Mouse (Mus musculus): ENCODE data around the gene Ribc2. TPM values are rescaled to one million over a fixed set of nuclear protein-coding genes. Genes with fewer than 3 reads are reported as not detected.

The Ribc2 gene
- polyA plus RNA-seq, 1 experiment from 2014 or later: 1.0 TPM

- H3K27me3 ChIP-seq (replicated peaks): no peaks in the 10 kb centered on the region
- no peak overlapping the region for H3K4me3 ChIP-seq
- H3K4me2 ChIP-seq: no peak overlapping the region
- H3K4me1 ChIP-seq: 0 out of 2 replicates have a peak, but pooled peaks cover 4% of the 10 kb centered on the region
- no peak for ATAC-seq (replicated peaks)
- WGBS: 64% methylated on average over 4 of the region's 4 CpGs
- H3K9ac ChIP-seq: no peak overlapping the region
- no peaks in the 10 kb centered on the region for H3K36me3 ChIP-seq (replicated peaks)
- no peaks in the 10 kb centered on the region for H3K9me3 ChIP-seq
- no peak overlapping the region for H3K27ac ChIP-seq
Observed at GRCm38 (mm10) chr15:85156198-85156597, 24.3 kb downstream of the Ribc2 start.

DNA sequence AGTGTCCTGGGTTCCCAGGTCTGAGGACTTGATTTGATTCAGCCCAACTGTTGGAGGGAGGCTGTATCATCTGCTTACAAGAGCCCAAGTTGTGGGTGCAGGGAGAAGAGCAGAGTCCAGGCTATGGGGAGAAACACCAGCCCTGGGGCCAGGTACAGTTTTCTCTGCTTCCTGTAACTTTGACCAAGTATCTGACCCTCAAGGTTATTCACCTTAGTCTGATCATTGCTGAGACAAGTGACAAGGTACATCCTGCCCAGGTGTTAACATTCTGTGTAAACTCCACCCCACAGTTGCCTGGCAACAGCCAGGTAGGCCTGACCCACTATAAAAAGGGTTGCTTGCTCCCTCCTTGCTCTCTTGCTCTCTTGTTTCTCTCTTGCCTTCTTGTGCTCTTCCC, 29.5 kb downstream of the Ribc2 start:
- H3K4me2 ChIP-seq: no peak overlapping the region
- ATAC-seq (replicated peaks): no peak
- H3K27ac ChIP-seq: no peak overlapping the region
- no peak overlapping the region for H3K9ac ChIP-seq
- no peaks in the 10 kb centered on the region for H3K36me3 ChIP-seq (replicated peaks)
- no peak overlapping the region for H3K4me3 ChIP-seq
- H3K4me1 ChIP-seq: peaks cover 4% of the 10 kb centered on the region
- H3K9me3 ChIP-seq: no peaks in the 10 kb centered on the region
- H3K27me3 ChIP-seq (replicated peaks): no peaks in the 10 kb centered on the region

GRCm38 (mm10) chr15:85162693-85163663, 31.1 kb downstream of the Ribc2 start:
- Histone ChIP-seq H3K4me1 (peaks cover 14% of the 10 kb centered on the region), H3K9me3 (no peaks in the 10 kb centered on the region), H3K4me2 (no peak overlapping the region), H3K27ac (no peak overlapping the region), H3K27me3 (replicated peaks) (no peaks in the 10 kb centered on the region), H3K36me3 (replicated peaks) (no peaks in the 10 kb centered on the region), H3K4me3 (no peak overlapping the region), H3K9ac (no peak overlapping the region)
- no peak for ATAC-seq (replicated peaks)
- WGBS: 77% methylated on average over 21 of the region's 21 CpGs

DNA sequence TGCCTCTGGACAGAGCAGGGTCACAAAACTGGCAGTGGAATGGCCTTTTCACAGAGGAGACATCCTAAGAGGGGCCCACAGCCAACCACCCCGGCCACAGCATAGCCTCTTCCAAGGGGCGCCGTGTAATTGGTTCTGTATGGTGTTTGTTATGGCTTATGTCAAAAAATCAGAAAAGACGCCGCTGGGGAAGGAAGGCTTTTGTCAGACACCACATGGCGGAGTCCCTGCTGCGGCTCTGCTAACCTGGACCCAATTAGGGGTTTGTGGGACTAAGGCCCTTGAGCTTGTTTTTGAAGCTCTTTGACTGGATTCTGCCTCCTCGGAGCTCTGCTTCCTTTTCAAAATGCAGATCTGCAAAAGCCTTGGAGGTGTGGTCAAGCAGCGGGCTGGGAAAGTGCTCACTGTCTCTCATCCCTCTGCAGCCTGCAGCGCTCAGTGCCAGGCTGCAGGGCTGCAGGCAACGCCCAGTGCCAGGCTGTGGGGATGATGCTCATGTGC, 34.6 kb downstream of the Ribc2 start:
- Histone ChIP-seq H3K27me3 (replicated peaks) (0 out of 2 replicates have a peak, but pooled peaks cover 3% of the 10 kb centered on the region), H3K4me3 (no peak overlapping the region), H3K4me2 (peak overlapping the region; percentile 9; the same call in 1 of the 2 replicates), H3K36me3 (replicated peaks) (no peaks in the 10 kb centered on the region), H3K9me3 (no peaks in the 10 kb centered on the region), H3K9ac (0 out of 2 replicates have a peak overlapping the region, but pooled peaks have one; percentile 2), H3K4me1 (peaks cover 14% of the 10 kb centered on the region), H3K27ac (peak overlapping the region; percentile 63)
- WGBS: 10% methylated on average over 11 of the region's 11 CpGs
- ATAC-seq (replicated peaks): peak; percentile 71

DNA sequence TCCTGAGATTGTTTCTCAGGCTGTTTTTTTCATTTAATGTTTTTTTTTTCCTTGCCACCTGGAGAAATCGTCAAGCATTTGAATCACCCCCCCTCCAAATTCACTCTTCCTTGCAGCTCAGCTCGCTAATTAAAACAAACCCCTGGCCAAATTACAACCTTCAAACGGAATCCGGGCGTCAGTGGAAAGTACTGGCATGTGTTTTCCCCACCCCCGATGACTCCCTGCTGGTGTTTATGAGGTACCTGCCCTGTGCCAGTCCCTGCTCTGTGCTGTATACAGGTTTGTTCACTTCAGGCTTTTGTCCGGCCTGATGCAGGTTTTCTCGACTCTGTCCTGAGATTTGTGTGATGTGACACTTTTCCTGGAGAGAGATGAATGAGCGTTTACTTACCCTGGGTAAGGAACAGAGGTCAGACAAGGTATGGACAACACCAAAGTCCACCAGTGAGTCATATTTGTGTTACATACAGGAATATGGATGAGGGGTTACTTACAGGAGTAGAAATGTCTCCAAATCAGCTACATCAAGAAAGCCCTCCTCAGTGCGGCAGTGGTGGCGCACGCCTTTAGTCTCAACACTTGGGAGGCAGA, 35.3 kb downstream of the Ribc2 start:
- no peaks in the 10 kb centered on the region for H3K9me3 ChIP-seq
- no peak for ATAC-seq (replicated peaks)
- H3K4me1 ChIP-seq: peaks cover 14% of the 10 kb centered on the region
- H3K9ac ChIP-seq: no peak overlapping the region
- no peaks in the 10 kb centered on the region for H3K36me3 ChIP-seq (replicated peaks)
- peak overlapping the region; percentile 63; the same call in 1 of the 2 replicates for H3K27ac ChIP-seq
- 56% methylated on average over 12 of the region's 12 CpGs for WGBS
- no peak overlapping the region for H3K4me3 ChIP-seq
- H3K27me3 ChIP-seq (replicated peaks): 0 out of 2 replicates have a peak, but pooled peaks cover 3% of the 10 kb centered on the region
- 0 out of 2 replicates have a peak overlapping the region, but pooled peaks have one; percentile 9 for H3K4me2 ChIP-seq

DNA sequence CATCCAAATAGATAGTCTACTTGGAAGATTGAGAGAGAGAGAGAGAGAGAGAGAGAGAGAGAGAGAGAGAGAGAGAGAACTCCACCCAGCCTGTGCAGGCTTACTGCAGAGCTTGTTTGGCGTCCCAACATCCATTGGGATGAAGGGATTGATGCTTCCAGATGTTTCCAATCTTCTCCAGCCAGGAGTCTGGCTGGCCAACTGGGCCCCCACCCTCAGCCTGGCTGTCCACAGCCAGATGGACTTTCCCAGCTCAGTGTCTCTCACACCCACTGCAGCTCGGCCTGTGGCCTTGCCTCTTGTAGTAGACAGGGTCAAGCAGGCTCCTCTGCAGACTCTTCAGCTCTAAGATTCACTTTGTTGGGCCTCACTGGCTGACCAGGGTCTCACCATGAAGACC, 40.2 kb downstream of the Ribc2 start:
- Histone ChIP-seq H3K27ac (no peak overlapping the region), H3K4me3 (no peak overlapping the region), H3K27me3 (replicated peaks) (0 out of 2 replicates have a peak, but pooled peaks cover 3% of the 10 kb centered on the region), H3K4me1 (peaks cover 4% of the 10 kb centered on the region), H3K9ac (no peak overlapping the region), H3K9me3 (no peaks in the 10 kb centered on the region), H3K4me2 (no peak overlapping the region), H3K36me3 (replicated peaks) (no peaks in the 10 kb centered on the region)
- no peak for ATAC-seq (replicated peaks)
- WGBS: 88% methylated on average over 2 of the region's 2 CpGs

DNA sequence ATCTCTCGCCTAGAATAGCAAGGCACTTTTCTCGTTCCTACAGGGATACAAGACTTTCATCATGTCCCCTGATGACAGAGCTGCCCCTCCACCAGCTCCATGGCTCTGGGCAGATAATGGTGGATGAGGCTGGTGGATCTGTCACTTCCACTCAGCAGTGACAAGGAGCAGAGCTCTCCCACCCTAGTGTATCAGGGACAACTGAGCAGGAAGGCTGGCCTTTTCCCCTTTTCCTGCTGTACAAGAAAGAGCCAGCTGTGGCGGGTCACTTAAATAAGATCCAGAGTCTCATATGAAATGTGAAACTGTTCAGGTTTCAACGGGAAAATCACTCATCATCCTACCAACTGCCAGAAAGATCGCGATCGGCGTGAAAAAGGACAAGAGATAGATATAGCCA, 41.5 kb downstream of the Ribc2 start:
- H3K4me1 ChIP-seq: no peaks in the 10 kb centered on the region
- ATAC-seq (replicated peaks): no peak
- WGBS: 84% methylated on average over 8 of the region's 8 CpGs
- H3K4me3 ChIP-seq: no peak overlapping the region
- H3K27me3 ChIP-seq (replicated peaks): no peaks in the 10 kb centered on the region
- no peaks in the 10 kb centered on the region for H3K36me3 ChIP-seq (replicated peaks)
- H3K9me3 ChIP-seq: no peaks in the 10 kb centered on the region
- H3K4me2 ChIP-seq: no peak overlapping the region
- H3K27ac ChIP-seq: no peak overlapping the region
- no peak overlapping the region for H3K9ac ChIP-seq

DNA sequence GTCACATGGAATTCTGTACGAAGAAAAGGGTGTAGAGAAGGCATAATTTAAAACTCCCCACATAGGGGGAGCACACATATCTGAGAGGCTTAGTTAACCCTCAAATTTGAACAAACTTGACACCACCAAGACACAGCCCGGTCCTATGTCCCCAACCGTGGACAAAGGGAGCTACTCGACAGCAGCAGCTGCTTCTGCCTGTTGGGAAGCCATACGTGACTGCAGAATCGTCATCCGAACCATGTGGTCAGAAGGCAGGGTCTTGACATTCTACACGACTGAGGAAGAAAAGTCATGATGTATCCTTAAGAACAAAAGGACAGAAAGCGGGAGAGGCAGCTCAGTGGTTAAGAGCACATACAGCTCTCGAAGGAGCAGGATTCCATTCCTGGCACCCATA, 42.2 kb downstream of the Ribc2 start:
- H3K9ac ChIP-seq: no peak overlapping the region
- no peak overlapping the region for H3K4me2 ChIP-seq
- no peak overlapping the region for H3K4me3 ChIP-seq
- no peak overlapping the region for H3K27ac ChIP-seq
- ATAC-seq (replicated peaks): no peak
- no peaks in the 10 kb centered on the region for H3K36me3 ChIP-seq (replicated peaks)
- WGBS: 82% methylated on average over 10 of the region's 10 CpGs
- no peaks in the 10 kb centered on the region for H3K4me1 ChIP-seq
- no peaks in the 10 kb centered on the region for H3K9me3 ChIP-seq
- no peaks in the 10 kb centered on the region for H3K27me3 ChIP-seq (replicated peaks)

GRCm38 (mm10) chr15:85177576-85177975, 45.7 kb downstream of the Ribc2 start:
- Histone ChIP-seq H3K4me2 (no peak overlapping the region), H3K9ac (no peak overlapping the region), H3K27ac (no peak overlapping the region), H3K4me3 (no peak overlapping the region), H3K27me3 (replicated peaks) (no peaks in the 10 kb centered on the region), H3K9me3 (no peaks in the 10 kb centered on the region), H3K4me1 (0 out of 2 replicates have a peak, but pooled peaks cover 3% of the 10 kb centered on the region), H3K36me3 (replicated peaks) (no peaks in the 10 kb centered on the region)
- no peak for ATAC-seq (replicated peaks)
- 76% methylated on average over 8 of the region's 8 CpGs for WGBS

- H3K27me3 ChIP-seq (replicated peaks): no peaks in the 10 kb centered on the region
- no peak for ATAC-seq (replicated peaks)
- no peak overlapping the region for H3K9ac ChIP-seq
- no peak overlapping the region for H3K4me2 ChIP-seq
- 0 out of 2 replicates have a peak, but pooled peaks cover 3% of the 10 kb centered on the region for H3K4me1 ChIP-seq
- H3K36me3 ChIP-seq (replicated peaks): no peaks in the 10 kb centered on the region
- no peaks in the 10 kb centered on the region for H3K9me3 ChIP-seq
- WGBS: 75% methylated on average over 6 of the region's 6 CpGs
- no peak overlapping the region for H3K4me3 ChIP-seq
- H3K27ac ChIP-seq: no peak overlapping the region
Observed at GRCm38 (mm10) chr15:85178172-85178571, 46.3 kb downstream of the Ribc2 start.

- Histone ChIP-seq H3K4me3 (no peak overlapping the region), H3K9ac (no peak overlapping the region), H3K27me3 (replicated peaks) (no peaks in the 10 kb centered on the region), H3K27ac (no peak overlapping the region), H3K9me3 (no peaks in the 10 kb centered on the region), H3K4me2 (no peak overlapping the region), H3K36me3 (replicated peaks) (no peaks in the 10 kb centered on the region), H3K4me1 (0 out of 2 replicates have a peak, but pooled peaks cover 3% of the 10 kb centered on the region)
- 63% methylated on average over 7 of the region's 7 CpGs for WGBS
- no peak for ATAC-seq (replicated peaks)
Observed at GRCm38 (mm10) chr15:85179528-85180180, 47.8 kb downstream of the Ribc2 start.

GRCm38 (mm10) chr15:85180368-85180767, 48.5 kb downstream of the Ribc2 start:
- Histone ChIP-seq H3K4me1 (0 out of 2 replicates have a peak, but pooled peaks cover 3% of the 10 kb centered on the region), H3K9me3 (no peaks in the 10 kb centered on the region), H3K4me3 (no peak overlapping the region), H3K27ac (no peak overlapping the region), H3K9ac (no peak overlapping the region), H3K27me3 (replicated peaks) (no peaks in the 10 kb centered on the region), H3K36me3 (replicated peaks) (no peaks in the 10 kb centered on the region), H3K4me2 (no peak overlapping the region)
- ATAC-seq (replicated peaks): no peak
